Mouse (Mus musculus) forebrain, embryonic 12.5 days (tissue): ENCODE data around the gene Rbm44. TPM values are rescaled to one million over a fixed set of nuclear protein-coding genes. Genes with fewer than 3 reads are reported as not detected.
A peak's percentile ranks its signal among the peaks of the same experiment; 100 is the strongest.

Experiments used
- ATAC-seq: fragments of 200-750 bp; cut with Nextera tagmentation; 2 replicates; pipeline ENCODE4 v1.8.0; 2017; ENCODE audit warnings: moderate TSS enrichment; ENCODE audit not compliant: low FRiP score
- H3K27ac ChIP-seq: fragments of 300-500 bp; sonication (generic); 2 replicates; pipeline ENCODE4 v1.5.1; 2016; ENCODE audit warnings: mild to moderate bottlenecking
- H3K27me3 ChIP-seq: fragments of 300-500 bp; sonication (generic); 2 replicates; pipeline ENCODE4 v1.6.1; 2016; ENCODE audit warnings: mild to moderate bottlenecking
- H3K36me3 ChIP-seq: fragments of 300-500 bp; sonication (generic); replicated peaks from 2 replicates; pipeline ENCODE4 v1.6.1; 2016; ENCODE audit warnings: mild to moderate bottlenecking
- H3K4me1 ChIP-seq: fragments of 300-500 bp; sonication (generic); 2 replicates; pipeline ENCODE4 v1.6.1; 2016
- H3K4me2 ChIP-seq: fragments of 300-500 bp; sonication (generic); 2 replicates; pipeline ENCODE4 v1.6.1; 2016; ENCODE audit warnings: mild to moderate bottlenecking, moderate library complexity
- H3K4me3 ChIP-seq: fragments of 300-500 bp; sonication (generic); replicated peaks from 2 replicates; pipeline ENCODE4 v1.5.1; 2016; ENCODE audit warnings: mild to moderate bottlenecking
- H3K9ac ChIP-seq: fragments of 300-500 bp; sonication (generic); 2 replicates; pipeline ENCODE4 v1.6.1; 2016; ENCODE audit warnings: mild to moderate bottlenecking
- H3K9me3 ChIP-seq: fragments of 300-500 bp; sonication (generic); 2 replicates; pipeline ENCODE4 v1.6.1; 2016
- WGBS: fragments of 180-500 bp; shearing (Covaris S2); methylation state at CpG from one replicate; pipeline ENCODE4 v1.1.7; 2016; 5-methylcytosine and 5-hydroxymethylcytosine counted together
- polyA plus RNA-seq: library from polyadenylated mRNA; unstranded; fragments of >200 nt; fragmentation: Nextera tagmentation; extraction: Ambion mirVana; gene quantifications from 2 replicates; pipeline ENCODE4 v1.2.1, GENCODE M21; 2016

Gene Rbm44
- polyA plus RNA-seq, 1 experiment from 2014 or later, result 0.31 TPM

DNA sequence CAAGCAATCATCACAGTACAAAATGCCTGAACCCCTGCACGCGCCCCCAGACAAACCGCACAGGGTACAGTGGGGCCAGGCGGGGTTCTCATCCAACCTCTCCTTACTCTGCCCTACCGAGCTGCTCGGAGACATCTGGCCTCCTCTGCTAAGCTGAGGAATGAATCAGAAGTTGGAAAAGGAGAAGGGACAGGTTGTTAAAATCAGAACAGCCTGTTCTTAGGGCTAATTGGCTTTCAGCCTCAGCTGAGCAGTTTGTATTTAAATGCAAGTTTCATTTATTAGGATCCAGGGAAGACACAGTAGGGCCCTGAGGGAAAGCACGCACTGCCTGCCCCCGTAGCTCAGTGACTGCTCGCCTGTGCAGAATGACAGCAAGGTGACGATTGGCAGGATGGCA, 54.9 kb downstream of the Rbm44 start:
- no peak overlapping the region for H3K27ac ChIP-seq
- H3K36me3 ChIP-seq, result no peaks in the 10 kb centered on the region
- H3K9ac ChIP-seq, result no peak overlapping the region
- H3K4me1 ChIP-seq, result no peaks in the 10 kb centered on the region
- 90% methylated on average over 10 of the region's 10 CpGs for WGBS
- no peak overlapping the region for H3K4me2 ChIP-seq
- H3K9me3 ChIP-seq, result no peaks in the 10 kb centered on the region
- no peak for ATAC-seq
- H3K27me3 ChIP-seq, result no peaks in the 10 kb centered on the region
- no peak overlapping the region for H3K4me3 ChIP-seq

DNA sequence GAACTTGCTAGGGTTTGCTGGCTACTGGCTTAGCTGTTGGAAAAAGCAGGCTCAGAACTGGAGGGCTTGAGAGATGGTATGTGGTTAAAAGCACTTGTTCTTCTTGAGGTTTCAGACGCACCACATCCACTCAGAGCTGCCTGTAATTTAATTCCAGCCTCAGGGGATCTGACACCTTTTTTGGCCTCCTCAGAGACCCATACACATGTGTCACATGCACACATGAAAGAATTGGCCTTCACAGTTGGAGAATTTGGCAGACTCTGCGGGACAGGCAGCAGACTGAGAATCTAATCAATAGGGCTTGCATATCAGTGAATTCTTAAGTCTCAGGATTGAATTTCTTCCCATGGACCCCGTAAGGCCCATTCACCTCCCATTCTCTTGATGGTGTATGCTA, 56.2 kb downstream of the Rbm44 start:
- no peak overlapping the region for H3K27ac ChIP-seq
- no peak overlapping the region for H3K4me2 ChIP-seq
- ATAC-seq, result no peak
- H3K4me3 ChIP-seq, result no peak overlapping the region
- no peaks in the 10 kb centered on the region for H3K9me3 ChIP-seq
- no peaks in the 10 kb centered on the region for H3K4me1 ChIP-seq
- H3K9ac ChIP-seq, result no peak overlapping the region
- no peaks in the 10 kb centered on the region for H3K36me3 ChIP-seq
- no peaks in the 10 kb centered on the region for H3K27me3 ChIP-seq
- WGBS, result 42% methylated on average over 3 of the region's 3 CpGs

DNA sequence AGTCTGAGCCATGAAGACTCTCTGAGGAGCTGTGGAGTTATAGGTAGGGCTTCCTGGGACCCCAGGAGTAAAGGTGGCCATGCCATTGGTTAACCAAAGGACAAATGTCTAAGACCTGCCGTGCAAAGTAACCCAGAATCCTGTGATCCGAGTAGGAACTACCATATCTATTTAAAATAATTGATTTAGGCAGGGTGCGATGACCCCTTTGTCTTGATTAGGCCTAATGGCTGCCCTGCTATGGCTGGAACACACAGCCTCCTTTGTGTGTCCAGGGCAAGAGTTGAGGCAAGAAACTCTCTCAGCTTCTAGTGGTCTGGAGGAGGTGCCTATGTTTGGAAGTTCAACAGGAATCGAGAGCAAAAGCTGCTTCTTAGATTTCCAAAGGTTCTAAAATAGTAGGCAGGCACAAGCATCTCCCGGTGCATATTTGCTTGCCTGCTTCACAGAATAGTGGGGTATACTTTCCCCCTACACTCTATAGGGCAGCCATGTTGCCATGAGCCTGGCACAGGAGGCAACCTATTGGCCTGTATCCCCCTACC, 59.4 kb downstream of the Rbm44 start:
- no peak overlapping the region for H3K4me3 ChIP-seq
- WGBS, result 87% methylated on average over 5 of the region's 5 CpGs
- no peaks in the 10 kb centered on the region for H3K9me3 ChIP-seq
- no peak overlapping the region for H3K4me2 ChIP-seq
- no peaks in the 10 kb centered on the region for H3K27me3 ChIP-seq
- no peak for ATAC-seq
- H3K36me3 ChIP-seq, result no peaks in the 10 kb centered on the region
- no peaks in the 10 kb centered on the region for H3K4me1 ChIP-seq
- no peak overlapping the region for H3K27ac ChIP-seq
- H3K9ac ChIP-seq, result no peak overlapping the region

DNA sequence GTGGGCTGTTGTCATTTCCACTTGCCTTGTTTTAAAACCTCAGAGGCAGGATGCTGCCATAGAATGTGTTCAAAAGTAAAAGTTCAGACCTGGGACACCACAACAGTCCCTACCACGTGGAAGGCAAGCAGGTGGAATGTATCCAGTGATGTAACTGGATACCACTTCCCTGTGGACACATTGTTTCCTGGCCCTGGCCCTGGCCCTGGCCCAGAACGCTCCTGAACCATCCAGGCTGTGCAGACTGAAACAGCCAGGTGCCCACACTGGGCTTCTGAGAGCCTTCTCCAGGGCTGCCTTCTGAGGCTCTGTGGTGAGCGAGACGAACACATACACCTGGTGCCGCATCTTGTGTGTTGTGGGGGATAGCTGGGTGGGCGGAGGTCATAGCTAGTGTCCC, 60.8 kb downstream of the Rbm44 start:
- no peak overlapping the region for H3K9ac ChIP-seq
- H3K4me2 ChIP-seq, result no peak overlapping the region
- ATAC-seq, result no peak
- no peaks in the 10 kb centered on the region for H3K9me3 ChIP-seq
- 89% methylated on average over 6 of the region's 6 CpGs for WGBS
- no peaks in the 10 kb centered on the region for H3K27me3 ChIP-seq
- no peaks in the 10 kb centered on the region for H3K4me1 ChIP-seq
- no peaks in the 10 kb centered on the region for H3K36me3 ChIP-seq
- H3K27ac ChIP-seq, result no peak overlapping the region
- H3K4me3 ChIP-seq, result no peak overlapping the region

DNA sequence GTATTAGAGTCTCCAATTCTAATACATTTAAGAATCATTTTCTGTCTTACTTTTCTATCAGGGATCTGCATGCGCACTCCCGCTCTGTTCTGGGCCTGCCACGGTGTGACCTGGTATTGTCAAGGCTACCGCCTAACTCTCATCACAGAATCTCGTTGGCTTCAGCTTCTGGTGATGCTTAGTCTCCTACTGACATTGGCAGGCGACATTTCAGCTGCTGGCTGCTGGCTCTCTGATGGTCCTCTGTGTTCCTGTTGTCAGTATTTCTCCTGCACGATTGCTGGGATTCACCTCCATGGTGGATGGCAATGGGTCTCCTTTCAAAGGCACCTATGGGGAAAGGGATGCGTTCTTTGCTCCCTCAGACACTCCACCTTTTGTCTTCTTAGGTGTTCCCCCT, 61.4 kb downstream of the Rbm44 start:
- Histone ChIP-seq H3K27ac (no peak overlapping the region), H3K4me2 (no peak overlapping the region), H3K4me3 (no peak overlapping the region), H3K27me3 (no peaks in the 10 kb centered on the region), H3K36me3 (no peaks in the 10 kb centered on the region), H3K4me1 (no peaks in the 10 kb centered on the region), H3K9ac (no peak overlapping the region), H3K9me3 (no peaks in the 10 kb centered on the region)
- no peak for ATAC-seq
- 80% methylated on average over 8 of the region's 8 CpGs for whole genome bisulfite sequencing

DNA sequence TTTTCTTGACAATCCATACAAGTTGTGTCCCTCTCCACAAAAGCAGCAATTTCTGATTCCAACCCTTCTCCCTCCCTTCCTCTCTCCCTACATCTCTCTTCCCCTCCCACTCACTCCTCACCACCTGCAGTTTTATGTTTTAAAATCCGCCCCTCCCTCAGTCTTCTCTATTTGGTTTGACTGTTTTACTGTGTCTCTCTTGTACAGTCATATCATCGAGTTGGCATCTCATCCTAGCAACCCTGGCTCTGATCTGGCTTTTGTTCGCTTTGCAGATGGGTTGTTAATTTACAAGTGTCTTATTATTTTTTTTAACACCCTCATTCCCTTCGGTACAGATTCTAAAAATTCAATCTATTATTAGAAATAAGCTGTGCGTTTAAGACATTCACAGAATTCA, 62.0 kb downstream of the Rbm44 start:
- Histone ChIP-seq H3K9me3 (no peaks in the 10 kb centered on the region), H3K27me3 (no peaks in the 10 kb centered on the region), H3K4me2 (no peak overlapping the region), H3K27ac (no peak overlapping the region), H3K36me3 (no peaks in the 10 kb centered on the region), H3K4me1 (no peaks in the 10 kb centered on the region), H3K4me3 (no peak overlapping the region), H3K9ac (no peak overlapping the region)
- no peak for ATAC-seq
- WGBS, result 83% methylated on average over 5 of the region's 5 CpGs

DNA sequence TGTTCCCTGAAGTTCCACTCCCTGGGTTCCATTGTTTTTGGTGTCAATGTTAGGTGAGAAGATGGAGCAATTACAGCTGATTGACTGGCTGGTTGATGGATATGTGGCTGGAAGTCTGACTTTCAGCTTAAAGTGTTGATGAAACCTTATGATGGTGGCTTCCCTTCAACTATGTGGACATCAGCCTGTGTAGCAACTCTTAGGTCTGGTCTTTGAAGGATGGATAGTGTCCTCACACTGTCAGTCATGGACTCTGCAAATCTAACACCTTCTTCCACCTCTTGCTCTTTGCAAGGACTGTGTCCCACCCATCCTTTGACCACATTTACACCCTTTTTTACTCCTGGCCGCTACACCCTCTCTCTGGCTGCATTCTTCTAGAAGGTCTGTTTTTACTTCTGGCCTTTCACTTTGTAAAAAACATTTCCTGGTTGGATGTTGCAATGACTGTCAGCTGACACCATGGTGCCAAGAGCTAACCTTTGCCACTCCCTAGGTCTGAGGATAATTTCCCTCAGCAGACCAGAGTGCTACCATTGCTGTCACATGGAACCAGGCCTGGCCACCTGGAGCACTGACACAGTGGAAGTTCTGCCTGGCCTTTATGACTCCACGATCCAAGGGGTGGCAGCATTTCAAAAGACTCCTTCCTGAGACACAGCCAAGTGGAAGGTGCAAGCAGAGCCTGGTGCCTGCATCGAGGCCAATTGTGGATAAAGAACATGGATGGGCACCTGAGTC, 62.6 kb downstream of the Rbm44 start:
- Histone ChIP-seq H3K27me3 (no peaks in the 10 kb centered on the region), H3K4me3 (no peak overlapping the region), H3K4me2 (no peak overlapping the region), H3K36me3 (no peaks in the 10 kb centered on the region), H3K9ac (no peak overlapping the region), H3K4me1 (no peaks in the 10 kb centered on the region), H3K27ac (no peak overlapping the region), H3K9me3 (no peaks in the 10 kb centered on the region)
- no peak for ATAC-seq
- WGBS, result 81% methylated on average over 3 of the region's 3 CpGs

DNA sequence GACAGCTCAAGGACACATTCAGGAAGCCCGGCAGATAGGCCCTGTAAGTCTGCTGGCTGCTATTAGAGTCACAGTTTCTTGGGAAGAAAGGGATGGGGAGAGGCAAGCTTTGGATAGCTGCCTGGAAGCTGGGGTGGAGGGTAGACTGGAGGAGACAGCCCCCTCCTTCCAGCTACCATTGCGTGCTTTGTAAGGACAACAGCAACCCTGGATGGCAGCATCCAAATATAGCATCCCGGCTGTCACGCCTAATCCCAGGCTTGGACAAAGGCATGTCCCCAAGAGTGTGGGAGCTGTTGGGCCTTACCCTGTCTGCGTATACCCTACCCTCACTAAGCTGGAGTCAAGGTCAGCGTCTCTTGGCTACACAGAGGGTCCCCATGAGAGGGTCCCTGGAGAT, 64.5 kb downstream of the Rbm44 start:
- Histone ChIP-seq H3K9ac (no peak overlapping the region), H3K27ac (no peak overlapping the region), H3K27me3 (no peaks in the 10 kb centered on the region), H3K4me3 (no peak overlapping the region), H3K4me2 (no peak overlapping the region), H3K36me3 (no peaks in the 10 kb centered on the region), H3K4me1 (no peaks in the 10 kb centered on the region), H3K9me3 (no peaks in the 10 kb centered on the region)
- no peak for ATAC-seq
- WGBS, result 87% methylated on average over 6 of the region's 6 CpGs

DNA sequence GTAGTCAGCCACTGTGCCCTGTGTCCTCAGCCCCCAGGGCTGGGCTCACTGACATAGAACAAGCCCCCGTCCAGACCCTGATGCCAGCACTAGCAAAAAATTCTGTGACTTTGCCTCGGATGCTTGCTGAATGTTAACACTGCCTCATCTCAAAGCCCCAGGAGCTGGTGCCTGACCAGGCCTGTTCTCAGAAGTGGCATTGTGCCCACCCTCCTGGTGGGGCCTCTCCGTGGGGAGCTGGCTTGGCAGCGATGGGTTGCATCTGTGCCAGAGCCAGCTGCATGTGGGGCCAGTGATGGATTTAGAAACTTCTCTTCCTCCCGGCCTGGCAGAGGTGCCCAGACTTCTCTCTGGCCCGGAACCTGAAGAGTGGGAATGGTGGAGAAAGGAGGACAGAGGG, 64.9 kb downstream of the Rbm44 start:
- 79% methylated on average over 6 of the region's 6 CpGs for WGBS
- Histone ChIP-seq H3K9me3 (no peaks in the 10 kb centered on the region), H3K4me3 (no peak overlapping the region), H3K9ac (no peak overlapping the region), H3K27ac (no peak overlapping the region), H3K4me2 (no peak overlapping the region), H3K4me1 (no peaks in the 10 kb centered on the region), H3K27me3 (no peaks in the 10 kb centered on the region), H3K36me3 (no peaks in the 10 kb centered on the region)
- no peak for ATAC-seq

DNA sequence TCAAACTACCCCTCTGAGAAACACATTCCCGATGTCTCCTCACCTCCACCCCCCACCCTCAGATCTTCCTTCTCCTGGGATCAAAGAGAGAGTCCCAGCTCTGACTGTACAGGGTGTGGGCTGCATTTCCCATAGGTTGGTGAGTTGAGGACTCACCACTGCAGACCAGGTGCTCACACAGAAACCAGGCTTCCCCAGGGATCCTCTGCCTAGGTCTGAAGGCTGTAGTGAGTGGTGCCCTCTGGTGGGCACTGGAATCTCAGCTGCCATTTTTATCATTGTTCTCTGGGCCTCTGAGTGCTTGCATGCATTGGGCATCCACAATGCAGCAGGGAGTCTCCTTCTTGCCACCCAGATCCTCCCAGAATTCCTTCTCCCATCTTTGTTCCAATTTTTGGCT, 66.2 kb downstream of the Rbm44 start:
- peak; percentile 64; the same call in 1 of the 2 replicates for ATAC-seq

DNA sequence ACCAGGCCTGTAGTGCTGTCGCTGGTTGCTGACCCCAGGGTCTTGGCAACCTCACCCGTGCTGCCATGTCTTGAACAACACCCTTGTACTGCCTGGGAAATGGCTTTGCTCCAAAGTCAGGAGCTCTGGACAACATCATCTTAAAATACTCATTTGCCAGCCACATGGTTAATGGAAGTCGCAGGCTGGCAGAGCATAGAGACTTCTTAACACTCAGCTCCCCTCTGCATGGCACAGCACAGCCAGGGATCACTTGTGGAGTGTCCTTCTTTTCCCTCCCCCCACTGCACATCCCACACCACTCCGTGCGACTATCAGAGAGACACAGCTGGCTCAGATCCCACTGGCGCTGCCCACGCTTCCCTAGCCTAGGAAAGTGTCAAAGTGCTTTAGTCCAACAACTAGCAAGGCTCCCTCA, 66.7 kb downstream of the Rbm44 start:
- H3K9ac ChIP-seq, result no peak overlapping the region
- no peaks in the 10 kb centered on the region for H3K36me3 ChIP-seq
- no peak overlapping the region for H3K4me3 ChIP-seq
- H3K4me2 ChIP-seq, result no peak overlapping the region
- H3K27ac ChIP-seq, result no peak overlapping the region
- no peaks in the 10 kb centered on the region for H3K9me3 ChIP-seq
- no peaks in the 10 kb centered on the region for H3K4me1 ChIP-seq
- ATAC-seq, result no peak
- H3K27me3 ChIP-seq, result no peaks in the 10 kb centered on the region
- 84% methylated on average over 7 of the region's 7 CpGs for WGBS

More for the DNA sequence above, 66.2 kb downstream of the Rbm44 start:
- H3K4me1 ChIP-seq, result no peaks in the 10 kb centered on the region
- no peaks in the 10 kb centered on the region for H3K27me3 ChIP-seq
- H3K27ac ChIP-seq, result no peak overlapping the region
- no peaks in the 10 kb centered on the region for H3K9me3 ChIP-seq
- H3K4me3 ChIP-seq, result no peak overlapping the region
- WGBS, result 100% methylated on average over 1 of the region's 1 CpGs
- H3K36me3 ChIP-seq, result no peaks in the 10 kb centered on the region
- no peak overlapping the region for H3K9ac ChIP-seq
- no peak overlapping the region for H3K4me2 ChIP-seq

DNA sequence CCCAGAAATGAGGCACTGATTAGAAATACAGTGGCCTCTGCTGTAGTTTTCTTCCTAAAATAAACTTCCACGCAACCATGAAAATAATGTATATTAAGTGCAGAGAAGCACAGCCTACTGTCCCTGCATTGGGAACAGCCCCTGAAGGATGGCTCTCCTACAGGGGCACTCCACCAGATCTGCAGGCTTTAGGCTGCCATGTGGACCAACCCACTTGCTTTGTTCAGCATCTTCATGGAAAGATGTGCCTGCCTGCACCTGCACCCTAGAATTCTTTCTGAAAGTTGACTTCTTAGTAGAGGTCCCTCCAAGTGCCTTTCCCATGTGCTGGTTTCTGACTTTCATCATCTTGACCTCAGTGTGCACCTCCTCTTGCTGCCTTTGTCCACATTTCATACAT, 70.4 kb downstream of the Rbm44 start:
- no peak overlapping the region for H3K27ac ChIP-seq
- H3K9me3 ChIP-seq, result no peaks in the 10 kb centered on the region
- H3K27me3 ChIP-seq, result no peaks in the 10 kb centered on the region
- H3K4me1 ChIP-seq, result no peaks in the 10 kb centered on the region
- WGBS, result 100% methylated on average over 1 of the region's 1 CpGs
- no peak overlapping the region for H3K4me2 ChIP-seq
- no peak for ATAC-seq
- H3K9ac ChIP-seq, result no peak overlapping the region
- H3K36me3 ChIP-seq, result no peaks in the 10 kb centered on the region
- no peak overlapping the region for H3K4me3 ChIP-seq

DNA sequence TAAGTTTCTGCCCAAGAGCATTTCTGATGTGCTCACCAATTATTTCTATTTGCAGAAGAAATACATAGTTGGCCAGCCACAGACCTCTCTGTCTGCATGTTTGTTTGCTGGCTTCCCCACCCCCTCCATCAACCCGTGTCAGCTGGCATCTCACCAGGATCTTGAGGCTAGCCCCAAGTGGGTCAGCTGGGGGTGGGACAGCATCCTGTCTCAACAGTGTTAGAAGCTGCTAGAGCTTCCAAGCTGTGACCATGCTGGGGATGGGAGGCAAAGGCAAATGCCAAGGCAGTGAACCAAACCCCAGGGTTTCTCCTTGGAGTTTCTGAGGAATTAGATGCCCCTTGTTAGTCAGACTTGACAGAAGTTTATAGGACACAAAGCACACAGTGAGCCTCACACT, 71.1 kb downstream of the Rbm44 start:
- Histone ChIP-seq H3K4me2 (no peak overlapping the region), H3K9me3 (no peaks in the 10 kb centered on the region), H3K4me3 (no peak overlapping the region), H3K4me1 (no peaks in the 10 kb centered on the region), H3K27me3 (no peaks in the 10 kb centered on the region), H3K36me3 (no peaks in the 10 kb centered on the region), H3K27ac (no peak overlapping the region), H3K9ac (no peak overlapping the region)
- no peak for ATAC-seq
- WGBS, result 70% methylated on average over 1 of the region's 1 CpGs
